Mouse (Mus musculus): Measurements from ENCODE around the gene C1qb. TPM values are rescaled to one million over a fixed set of nuclear protein-coding genes. Genes with fewer than 3 reads are reported as not detected.
A peak's percentile ranks its signal among the peaks of the same experiment; 100 is the strongest.

The C1qb gene
- polyA plus RNA-seq, 1 experiment = 395 TPM

DNA sequence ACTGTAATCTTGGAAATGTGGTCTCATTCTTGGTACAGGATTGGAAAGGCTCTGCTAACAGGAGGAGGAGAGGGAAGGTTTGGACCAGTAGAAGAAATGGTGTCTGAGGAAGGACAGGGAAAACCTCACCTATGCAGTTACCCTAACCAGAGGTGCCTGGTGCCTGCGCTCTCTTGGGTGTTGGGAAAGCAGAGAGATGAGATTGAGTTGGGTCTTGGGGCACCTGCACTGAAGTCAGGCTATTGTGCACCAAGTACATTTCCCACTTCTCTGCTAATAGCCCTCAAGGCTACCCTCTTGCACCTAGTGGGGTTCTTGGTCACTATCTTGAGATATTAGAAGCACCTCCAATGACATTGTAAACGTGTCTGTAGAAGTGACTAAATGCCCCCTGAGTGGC is 23.6 kb downstream of the C1qb start:
- Histone ChIP-seq H3K4me3 (ENCODE audit: control insufficient read depth, insufficient read depth, low read length) (no peak overlapping the region), H3K27ac (ENCODE audit: control insufficient read depth, insufficient read depth, low read length) (no peak overlapping the region), H3K27me3 (ENCODE audit: control insufficient read depth, insufficient read depth, low read length) (no peaks in the 10 kb centered on the region), H3K4me1 (replicated peaks; ENCODE audit: control insufficient read depth, insufficient read depth, low read length) (peaks cover 5% of the 10 kb centered on the region), H3K36me3 (ENCODE audit: control insufficient read depth, insufficient read depth, low read length) (no peaks in the 10 kb centered on the region)
- WGBS = 84% methylated on average over 2 of the region's 2 CpGs
- no peak for DNase-seq
- TF ChIP-seq POLR2A (IDR thresholded peaks at IDR 0.05; ENCODE audit: control insufficient read depth, extremely low read depth, insufficient read depth, low read length, poor library complexity) (no peak), CTCF (IDR thresholded peaks at IDR 0.05; ENCODE audit: borderline replicate concordance, control insufficient read depth, extremely low read depth, insufficient read depth, low read length, poor library complexity) (no peak)

DNA sequence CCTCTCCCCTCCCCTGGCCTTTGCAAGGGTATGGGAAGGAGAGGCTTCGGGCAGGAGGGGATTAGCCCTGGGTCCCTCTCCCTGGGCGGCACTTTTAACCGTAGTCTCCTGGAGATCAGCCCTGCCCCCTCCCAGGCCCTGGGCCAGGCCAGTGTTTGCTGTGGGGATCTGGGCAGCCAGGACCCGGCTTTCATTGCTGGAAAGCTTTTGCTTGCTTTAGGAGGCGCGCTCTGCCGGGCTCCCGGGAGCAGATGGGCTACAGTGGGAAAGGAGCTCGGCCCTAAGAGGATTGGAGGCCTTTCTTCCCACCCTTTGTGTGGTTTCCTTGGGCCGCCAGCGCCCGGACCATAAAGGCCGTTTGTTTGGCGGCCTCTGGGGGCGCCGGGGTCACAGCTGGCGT is 24.2 kb downstream of the C1qb start:
- TF ChIP-seq CTCF (IDR thresholded peaks at IDR 0.05; ENCODE audit: borderline replicate concordance, control insufficient read depth, extremely low read depth, insufficient read depth, low read length, poor library complexity) = no peak
- TF ChIP-seq POLR2A (IDR thresholded peaks at IDR 0.05; ENCODE audit: control insufficient read depth, extremely low read depth, insufficient read depth, low read length, poor library complexity) = no peak
- H3K27ac ChIP-seq (ENCODE audit: control insufficient read depth, insufficient read depth, low read length) = no peak overlapping the region
- H3K4me3 ChIP-seq (ENCODE audit: control insufficient read depth, insufficient read depth, low read length) = no peak overlapping the region
- H3K4me1 ChIP-seq (replicated peaks; ENCODE audit: control insufficient read depth, insufficient read depth, low read length) = peaks cover 5% of the 10 kb centered on the region
- no peaks in the 10 kb centered on the region for H3K27me3 ChIP-seq (ENCODE audit: control insufficient read depth, insufficient read depth, low read length)
- no peak for DNase-seq
- no peaks in the 10 kb centered on the region for H3K36me3 ChIP-seq (ENCODE audit: control insufficient read depth, insufficient read depth, low read length)
- WGBS = 63% methylated on average over 17 of the region's 17 CpGs

DNA sequence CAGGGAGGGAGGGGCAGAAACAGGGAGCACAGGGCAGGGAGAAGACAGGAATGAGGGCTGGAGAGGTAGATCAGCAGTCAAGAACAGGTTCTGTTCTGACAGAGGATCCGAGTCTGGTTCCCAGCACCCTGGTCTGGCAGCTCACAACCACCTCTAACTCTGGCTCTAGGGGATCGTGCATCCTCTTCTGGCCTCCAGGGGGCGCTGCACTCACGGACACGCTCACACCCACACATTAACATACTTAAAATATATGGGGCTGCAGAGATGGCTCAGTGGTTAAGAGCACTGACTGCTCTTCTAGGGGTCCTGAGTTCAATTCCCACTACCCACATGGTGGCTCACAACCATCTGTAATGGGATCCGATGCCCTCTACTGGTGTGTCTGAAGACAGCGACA is 26.0 kb downstream of the C1qb start:
- TF ChIP-seq CTCF (IDR thresholded peaks at IDR 0.05; ENCODE audit: borderline replicate concordance, control insufficient read depth, extremely low read depth, insufficient read depth, low read length, poor library complexity) (peak; percentile 68; the same call in 1 of the 2 replicates), POLR2A (IDR thresholded peaks at IDR 0.05; ENCODE audit: control insufficient read depth, extremely low read depth, insufficient read depth, low read length, poor library complexity) (no peak)
- Histone ChIP-seq H3K4me1 (replicated peaks; ENCODE audit: control insufficient read depth, insufficient read depth, low read length) (peaks cover 5% of the 10 kb centered on the region), H3K36me3 (ENCODE audit: control insufficient read depth, insufficient read depth, low read length) (no peaks in the 10 kb centered on the region), H3K4me3 (ENCODE audit: control insufficient read depth, insufficient read depth, low read length) (no peak overlapping the region), H3K27ac (ENCODE audit: control insufficient read depth, insufficient read depth, low read length) (no peak overlapping the region), H3K27me3 (ENCODE audit: control insufficient read depth, insufficient read depth, low read length) (no peaks in the 10 kb centered on the region)
- 90% methylated on average over 7 of the region's 7 CpGs for WGBS
- no peak for DNase-seq

DNA sequence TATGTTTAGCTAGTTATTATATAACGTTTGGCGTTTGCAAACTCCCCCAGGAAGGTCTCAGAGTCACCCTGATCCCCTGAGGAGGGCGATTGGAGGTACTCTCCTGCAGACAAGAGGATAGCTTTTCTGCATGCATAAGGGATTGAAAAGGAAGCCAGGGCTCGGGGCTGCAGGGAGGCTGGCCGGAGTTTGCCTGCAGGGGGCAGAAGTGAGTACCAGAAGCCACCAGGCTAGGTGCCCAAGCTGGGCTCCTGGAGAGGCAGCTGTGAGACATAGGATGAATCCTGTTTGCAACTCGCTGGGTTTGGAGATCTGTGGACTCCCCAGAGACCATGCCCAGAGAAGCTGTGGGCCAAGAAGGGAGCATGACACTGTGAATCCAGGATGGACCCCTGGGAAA is 30.9 kb downstream of the C1qb start:
- no peak for TF ChIP-seq CTCF (IDR thresholded peaks at IDR 0.05; ENCODE audit: borderline replicate concordance, control insufficient read depth, extremely low read depth, insufficient read depth, low read length, poor library complexity)
- no peak for TF ChIP-seq POLR2A (IDR thresholded peaks at IDR 0.05; ENCODE audit: control insufficient read depth, extremely low read depth, insufficient read depth, low read length, poor library complexity)
- no peaks in the 10 kb centered on the region for H3K36me3 ChIP-seq (ENCODE audit: control insufficient read depth, insufficient read depth, low read length)
- H3K27me3 ChIP-seq (ENCODE audit: control insufficient read depth, insufficient read depth, low read length) = no peaks in the 10 kb centered on the region
- H3K27ac ChIP-seq (ENCODE audit: control insufficient read depth, insufficient read depth, low read length) = no peak overlapping the region
- H3K4me1 ChIP-seq (replicated peaks; ENCODE audit: control insufficient read depth, insufficient read depth, low read length) = no peaks in the 10 kb centered on the region
- DNase-seq = no peak
- H3K4me3 ChIP-seq (ENCODE audit: control insufficient read depth, insufficient read depth, low read length) = no peak overlapping the region
- 54% methylated on average over 6 of the region's 6 CpGs for WGBS

DNA sequence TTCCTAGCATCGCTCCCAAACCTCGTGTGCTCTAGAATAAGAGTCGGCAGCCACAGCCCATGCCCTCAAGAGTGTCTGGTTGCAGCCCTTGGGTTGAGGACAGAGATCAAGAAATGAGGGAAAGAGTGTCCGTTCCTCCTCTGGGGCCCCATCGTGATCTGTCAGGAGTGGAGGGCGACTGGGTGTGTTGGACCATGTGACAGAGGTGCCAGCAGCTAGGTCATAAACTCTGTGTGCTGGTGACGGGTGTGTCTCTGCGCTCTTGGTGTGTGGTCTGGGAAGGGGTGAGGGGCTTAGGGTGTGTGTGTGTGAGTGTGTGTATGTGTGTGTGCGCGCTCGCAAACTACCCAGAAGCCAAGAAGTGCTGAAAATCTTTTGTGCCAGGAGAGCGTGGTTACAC is 33.0 kb downstream of the C1qb start:
- TF ChIP-seq POLR2A (IDR thresholded peaks at IDR 0.05; ENCODE audit: control insufficient read depth, extremely low read depth, insufficient read depth, low read length, poor library complexity) (no peak), CTCF (IDR thresholded peaks at IDR 0.05; ENCODE audit: borderline replicate concordance, control insufficient read depth, extremely low read depth, insufficient read depth, low read length, poor library complexity) (no peak)
- H3K27ac ChIP-seq (ENCODE audit: control insufficient read depth, insufficient read depth, low read length) = no peak overlapping the region
- no peak overlapping the region for H3K4me3 ChIP-seq (ENCODE audit: control insufficient read depth, insufficient read depth, low read length)
- 95% methylated on average over 12 of the region's 12 CpGs for WGBS
- no peaks in the 10 kb centered on the region for H3K36me3 ChIP-seq (ENCODE audit: control insufficient read depth, insufficient read depth, low read length)
- H3K27me3 ChIP-seq (ENCODE audit: control insufficient read depth, insufficient read depth, low read length) = no peaks in the 10 kb centered on the region
- no peaks in the 10 kb centered on the region for H3K4me1 ChIP-seq (replicated peaks; ENCODE audit: control insufficient read depth, insufficient read depth, low read length)
- DNase-seq = no peak

DNA sequence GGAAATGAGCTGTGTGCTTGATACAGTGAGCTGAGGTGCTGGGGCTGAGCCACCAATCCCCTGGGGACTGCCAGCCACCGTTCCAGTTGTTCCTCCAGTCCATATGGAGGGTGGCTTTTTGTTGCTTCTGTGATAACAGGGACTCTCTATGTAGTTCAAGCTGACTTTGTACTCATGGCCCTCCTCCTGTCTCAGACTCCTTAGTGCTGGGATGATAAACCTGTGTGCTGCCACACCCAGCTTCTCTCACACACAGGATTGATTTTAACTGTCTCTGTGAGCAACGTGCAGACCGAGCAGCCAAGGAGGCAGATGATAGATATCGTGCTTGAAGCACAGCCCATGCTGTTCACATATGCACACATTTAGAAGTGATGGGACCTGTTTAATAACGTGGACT is 33.9 kb downstream of the C1qb start:
- no peak overlapping the region for H3K27ac ChIP-seq (ENCODE audit: control insufficient read depth, insufficient read depth, low read length)
- no peaks in the 10 kb centered on the region for H3K27me3 ChIP-seq (ENCODE audit: control insufficient read depth, insufficient read depth, low read length)
- H3K36me3 ChIP-seq (ENCODE audit: control insufficient read depth, insufficient read depth, low read length) = no peaks in the 10 kb centered on the region
- no peak overlapping the region for H3K4me3 ChIP-seq (ENCODE audit: control insufficient read depth, insufficient read depth, low read length)
- no peak for DNase-seq
- 90% methylated on average over 5 of the region's 5 CpGs for WGBS
- no peak for TF ChIP-seq CTCF (IDR thresholded peaks at IDR 0.05; ENCODE audit: borderline replicate concordance, control insufficient read depth, extremely low read depth, insufficient read depth, low read length, poor library complexity)
- no peak for TF ChIP-seq POLR2A (IDR thresholded peaks at IDR 0.05; ENCODE audit: control insufficient read depth, extremely low read depth, insufficient read depth, low read length, poor library complexity)
- no peaks in the 10 kb centered on the region for H3K4me1 ChIP-seq (replicated peaks; ENCODE audit: control insufficient read depth, insufficient read depth, low read length)

DNA sequence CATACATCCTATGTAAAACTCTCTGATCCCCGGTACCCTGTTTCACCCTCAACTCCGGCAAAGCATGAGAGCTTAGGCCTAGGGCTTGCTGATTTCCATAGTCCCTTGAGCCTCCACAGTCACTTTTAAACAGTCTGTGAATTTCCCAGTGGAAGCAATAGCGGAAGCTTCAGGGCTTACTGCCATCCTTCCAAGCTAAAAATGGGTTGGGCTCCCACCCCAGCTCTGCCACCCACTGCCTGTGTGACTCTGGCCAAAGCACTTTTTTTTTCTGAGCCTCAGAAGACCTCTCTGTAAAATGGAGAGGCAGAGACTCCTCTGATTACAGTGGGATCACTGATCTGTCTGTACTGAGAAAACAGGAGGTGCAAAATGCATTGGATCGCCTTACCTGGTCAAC is 37.4 kb downstream of the C1qb start:
- WGBS = 79% methylated on average over 4 of the region's 4 CpGs
- no peak overlapping the region for H3K27ac ChIP-seq (ENCODE audit: control insufficient read depth, insufficient read depth, low read length)
- no peaks in the 10 kb centered on the region for H3K4me1 ChIP-seq (replicated peaks; ENCODE audit: control insufficient read depth, insufficient read depth, low read length)
- TF ChIP-seq POLR2A (IDR thresholded peaks at IDR 0.05; ENCODE audit: control insufficient read depth, extremely low read depth, insufficient read depth, low read length, poor library complexity) (no peak), CTCF (IDR thresholded peaks at IDR 0.05; ENCODE audit: borderline replicate concordance, control insufficient read depth, extremely low read depth, insufficient read depth, low read length, poor library complexity) (no peak)
- H3K27me3 ChIP-seq (ENCODE audit: control insufficient read depth, insufficient read depth, low read length) = no peaks in the 10 kb centered on the region
- no peak overlapping the region for H3K4me3 ChIP-seq (ENCODE audit: control insufficient read depth, insufficient read depth, low read length)
- H3K36me3 ChIP-seq (ENCODE audit: control insufficient read depth, insufficient read depth, low read length) = no peaks in the 10 kb centered on the region
- DNase-seq = no peak
